Mouse (Mus musculus): Measurements from ENCODE around the gene Aasdh.
A peak's percentile ranks its signal among the peaks of the same experiment; 100 is the strongest.

The Aasdh gene

DNA sequence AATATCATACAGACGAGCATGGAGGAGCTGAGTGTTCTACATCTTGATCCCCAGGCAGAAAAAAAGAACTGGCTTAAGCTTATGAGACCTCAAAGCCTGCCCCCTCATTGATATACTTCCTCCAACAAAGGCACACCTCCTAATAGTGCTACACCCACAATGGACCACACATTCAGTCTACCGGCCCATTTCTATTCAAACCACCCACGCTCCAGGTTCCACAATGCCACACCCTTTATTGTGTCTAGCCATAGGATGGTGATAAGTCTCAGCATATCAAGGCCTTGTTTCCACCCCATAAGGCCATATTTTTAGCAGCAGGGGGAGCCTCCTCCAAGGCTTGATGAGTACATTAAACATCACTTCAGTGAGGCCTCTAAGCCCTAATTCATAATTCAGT lies 5.5 kb upstream of the Aasdh start:
- DNase-seq = no peak

DNA sequence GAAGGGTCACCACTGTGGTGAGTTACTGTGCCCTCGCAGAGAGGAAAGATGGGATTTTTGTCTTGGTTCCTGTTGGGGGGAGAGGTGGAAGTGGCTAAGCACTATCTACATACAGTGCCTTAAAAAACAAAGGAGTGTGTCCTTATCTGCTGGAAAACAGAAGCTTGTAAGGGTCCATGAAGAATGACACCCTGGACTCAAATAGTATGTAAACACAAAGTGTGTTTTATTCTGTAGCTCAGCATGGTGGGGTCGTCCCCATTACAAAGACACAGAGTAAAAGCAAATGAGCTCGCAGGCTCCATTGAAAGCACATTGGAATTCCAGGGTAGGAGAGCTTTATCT lies 813 bp upstream of the Aasdh start:
- no peak for DNase-seq

GRCm38 (mm10) chr5:76904713-76905404 lies 455 bp downstream of the Aasdh start:
- no peak for DNase-seq

DNA sequence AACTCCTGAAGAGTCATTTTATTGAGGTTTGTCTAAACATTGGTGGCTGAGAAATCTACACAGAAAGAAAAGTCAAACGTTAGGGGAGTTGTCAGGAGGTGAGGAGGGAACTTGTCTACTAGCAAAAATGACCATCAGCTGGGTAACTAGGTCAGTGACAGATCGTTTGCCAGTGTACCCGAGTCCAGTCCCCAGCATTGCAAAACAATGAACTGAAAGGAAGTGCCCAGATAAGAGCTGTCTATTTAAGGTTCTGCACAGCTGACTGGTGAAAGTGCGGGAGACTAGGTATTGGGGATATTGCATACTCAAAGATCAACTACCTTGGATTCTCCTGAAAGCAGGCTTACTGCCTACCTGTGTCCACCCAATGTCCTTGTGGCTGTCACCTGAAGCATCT lies 3.2 kb downstream of the Aasdh start:
- DNase-seq = no peak

GRCm38 (mm10) chr5:76893084-76893483 lies 12.2 kb downstream of the Aasdh start:
- no peak for DNase-seq

- no peak for DNase-seq
Measured at GRCm38 (mm10) chr5:76892608-76893007, 12.7 kb downstream of the Aasdh start.

GRCm38 (mm10) chr5:76887011-76887410 lies 18.3 kb downstream of the Aasdh start:
- DNase-seq = no peak

DNA sequence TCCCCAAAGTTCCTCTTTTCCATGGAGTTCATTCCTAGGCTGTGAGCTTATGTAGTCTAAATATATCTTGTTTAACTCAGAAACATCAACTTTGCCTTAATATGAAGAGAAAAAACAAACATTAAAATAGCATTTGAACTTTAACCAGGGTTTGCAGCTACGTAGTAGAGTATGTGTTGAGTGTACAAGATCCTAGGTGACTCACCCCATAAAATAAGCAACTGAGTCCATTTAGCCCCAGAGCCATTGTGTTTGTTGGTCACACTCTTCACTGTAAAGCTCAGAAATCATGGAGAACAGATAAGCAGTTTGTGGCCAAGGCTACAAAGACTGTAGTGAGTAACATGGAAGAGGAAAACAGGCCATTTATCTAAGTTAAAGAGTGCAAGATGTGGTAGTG lies 21.2 kb downstream of the Aasdh start:
- no peak for DNase-seq

DNA sequence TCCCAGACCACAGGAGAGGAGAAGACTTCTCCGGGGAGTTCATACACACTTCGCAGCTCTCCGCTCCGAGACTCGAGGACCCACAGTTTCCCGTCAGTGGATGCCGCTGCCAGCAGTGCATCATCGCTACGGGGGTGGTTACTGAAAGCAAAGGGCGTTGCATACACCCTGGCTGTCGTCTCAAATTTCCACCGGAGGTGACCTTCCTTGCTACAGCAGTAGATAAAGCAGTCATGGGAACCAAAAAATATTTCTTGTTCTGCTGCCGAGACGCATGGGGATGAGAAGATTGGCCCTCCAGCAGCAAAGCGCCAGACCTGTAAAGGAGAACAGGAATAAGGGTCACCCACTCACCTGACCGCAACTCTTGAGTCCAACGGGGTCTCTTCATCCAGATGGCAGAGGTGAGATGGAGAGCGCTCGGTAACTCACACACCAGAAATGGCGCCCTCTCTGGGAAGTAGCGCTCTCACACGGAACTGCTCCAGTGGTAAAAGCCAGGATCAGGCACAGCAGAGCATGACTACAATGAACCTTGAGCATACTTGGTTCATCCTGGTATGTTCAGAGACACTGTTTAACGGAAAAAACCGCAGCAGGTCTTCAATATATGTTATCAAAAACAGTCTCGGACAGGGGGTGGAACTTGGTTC lies 29.1 kb downstream of the Aasdh start:
- no peak for DNase-seq

- DNase-seq = no peak
Measured at GRCm38 (mm10) chr5:76869553-76869952, 35.8 kb downstream of the Aasdh start.

GRCm38 (mm10) chr5:76868693-76869286 lies 36.5 kb downstream of the Aasdh start:
- no peak for DNase-seq

DNA sequence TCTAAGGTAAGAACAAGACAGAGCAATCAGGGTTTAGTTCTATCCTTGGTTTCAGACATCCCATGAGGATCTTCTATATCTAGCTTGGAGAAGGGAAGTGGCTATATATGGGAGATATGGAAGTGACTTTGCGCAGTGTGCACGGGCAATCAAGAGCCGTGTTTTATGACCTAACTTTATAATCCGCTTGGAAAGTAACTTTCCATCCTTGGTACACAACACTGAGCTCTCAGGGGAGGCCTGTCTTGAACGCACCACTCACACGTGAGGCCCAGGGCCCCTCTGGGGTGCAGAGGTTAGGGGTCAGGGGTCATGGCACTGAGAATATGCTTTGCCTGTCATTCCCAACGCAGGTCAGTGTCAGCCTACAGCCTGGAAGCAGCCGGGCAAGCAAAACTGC lies 38.5 kb downstream of the Aasdh start:
- no peak for DNase-seq

- DNase-seq = no peak
Measured at GRCm38 (mm10) chr5:76858444-76858843, 46.9 kb downstream of the Aasdh start.

GRCm38 (mm10) chr5:76857103-76858015 lies 48.0 kb downstream of the Aasdh start:
- no peak for DNase-seq

DNA sequence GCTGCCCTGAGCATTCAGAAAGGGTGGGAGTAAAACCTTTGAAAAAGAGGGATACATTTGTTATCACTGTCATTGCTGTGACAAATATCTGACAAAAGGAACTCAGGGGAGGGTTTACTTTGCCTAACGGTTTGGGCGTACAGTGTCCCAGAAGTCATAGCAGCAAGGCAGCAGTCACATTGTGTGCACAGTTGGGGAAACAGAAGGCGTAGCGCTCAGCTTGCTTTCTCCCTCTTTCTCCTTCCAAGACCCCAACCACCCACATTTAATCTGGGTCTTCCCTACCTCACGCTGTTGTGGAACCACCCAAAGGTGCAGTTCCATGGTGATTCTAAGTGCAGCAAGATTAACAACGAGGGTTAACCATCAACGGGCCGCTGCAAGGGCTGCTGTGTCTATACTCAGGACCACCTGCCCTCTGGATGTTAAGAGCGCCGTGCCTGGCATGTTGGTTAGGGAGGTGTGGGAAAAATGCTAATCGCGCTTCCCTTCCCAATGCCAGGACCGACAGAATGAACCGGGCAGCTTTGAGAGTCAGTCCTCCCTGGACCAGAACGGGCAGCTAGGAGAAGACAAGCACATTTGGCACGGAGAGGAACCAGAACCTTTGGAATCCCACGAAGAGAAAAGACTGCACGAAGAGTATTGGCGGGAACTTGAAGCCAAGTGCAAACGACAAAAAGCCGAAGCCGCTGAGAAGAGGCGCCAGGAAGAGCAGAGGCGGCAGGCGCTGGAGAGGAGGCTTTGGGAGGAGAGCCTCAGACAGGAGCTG lies 49.3 kb downstream of the Aasdh start:
- peak; percentile 54 for DNase-seq

GRCm38 (mm10) chr5:76853549-76853948 lies 51.8 kb downstream of the Aasdh start:
- DNase-seq = peak; percentile 65

DNA sequence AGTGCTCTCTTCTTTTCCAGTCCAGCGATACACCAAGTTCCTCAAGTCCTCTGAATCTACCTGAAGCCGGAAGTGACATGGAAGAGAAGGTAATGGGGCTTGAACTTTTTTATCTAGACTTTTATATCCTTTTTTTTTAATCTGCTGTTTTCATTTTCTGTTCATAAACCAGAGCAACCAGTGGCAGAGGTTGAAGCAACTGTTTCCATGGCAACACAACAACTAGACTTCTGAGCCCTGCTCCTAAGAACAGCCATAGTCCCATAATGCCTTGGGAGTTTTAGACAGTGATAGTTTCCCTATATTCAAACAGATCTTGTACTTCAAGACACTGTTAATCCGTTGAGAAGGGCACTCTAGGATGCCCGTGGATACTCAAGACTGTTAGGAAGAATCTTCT lies 54.0 kb downstream of the Aasdh start:
- no peak for DNase-seq

DNA sequence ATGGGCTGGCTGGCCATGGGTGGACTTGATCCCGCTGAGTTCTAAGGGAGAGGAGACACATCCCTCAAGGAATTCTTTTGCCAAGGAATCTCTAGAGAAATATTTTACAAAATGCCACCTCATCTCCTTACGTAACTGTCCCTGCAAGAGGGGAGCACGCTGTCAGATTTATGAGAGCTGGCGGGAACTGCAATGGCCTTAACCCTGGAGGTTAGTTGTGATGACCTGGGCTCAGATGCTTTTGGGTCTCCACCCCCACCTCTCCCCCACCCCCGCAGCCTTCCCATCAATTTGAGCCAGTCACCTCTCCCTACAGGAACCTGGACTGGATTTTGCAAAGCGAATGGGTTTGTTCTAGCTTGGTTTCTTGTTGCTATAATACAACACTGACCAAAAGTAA lies 58.2 kb downstream of the Aasdh start:
- no peak for DNase-seq

- no peak for DNase-seq
Measured at GRCm38 (mm10) chr5:76844618-76845186, 60.6 kb downstream of the Aasdh start.

GRCm38 (mm10) chr5:76843851-76844419 lies 61.4 kb downstream of the Aasdh start:
- DNase-seq = no peak

GRCm38 (mm10) chr5:76843448-76843847 lies 61.9 kb downstream of the Aasdh start:
- peak; percentile 44 for DNase-seq

DNA sequence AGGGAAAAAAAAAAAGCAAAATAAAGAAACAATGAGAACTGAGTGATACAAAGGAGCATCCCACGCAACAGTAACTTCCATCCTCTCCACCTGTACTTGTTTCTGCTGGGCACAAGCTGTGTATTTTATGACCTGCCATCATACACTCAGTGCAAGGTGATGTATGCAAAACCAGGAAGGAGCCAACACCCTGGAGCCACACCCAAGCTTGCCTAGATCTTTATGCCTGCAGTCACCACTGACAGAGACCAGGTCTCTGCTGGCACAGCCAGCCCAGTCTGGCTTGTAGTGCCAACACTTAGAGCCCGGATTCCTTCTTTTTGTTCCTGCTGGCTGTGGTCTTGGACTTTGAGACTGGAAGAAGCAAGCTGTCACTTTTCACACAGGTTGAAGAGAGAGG lies 63.5 kb downstream of the Aasdh start:
- no peak for DNase-seq
